Mouse (Mus musculus) embryo, embryonic 11.5 days (tissue): ENCODE results near the gene Hist2h3b.
"Not testable (repeated sequence)": the region's sequence is repeated elsewhere in the genome, so short reads cannot be mapped to it uniquely, and the experiment has no call there.

Source experiments
- DNase-seq: peaks from one replicate; pipeline ENCODE4 v3.0.0-alpha.2; 2012; ENCODE audit warnings: low read depth, low spot score

Gene Hist2h3b

GRCm38 (mm10) chr3:96268051-96268775 lies at the start of gene Hist2h3b:
Hist2h3b (plus strand) TSS chr3:96268654.
- DNase-seq: peak; percentile 78

- DNase-seq: no peak
Measured at GRCm38 (mm10) chr3:96219191-96219641, 49.2 kb upstream of the Hist2h3b start.

GRCm38 (mm10) chr3:96219661-96220130 lies 48.8 kb upstream of the Hist2h3b start, which contains the start of the genes Bola1 and Hist2h2ab:
Bola1 (minus strand) TSS chr3:96219709.
Hist2h2ab (plus strand) TSS chr3:96219865.
- DNase-seq: no peak

- not testable (repeated sequence) for DNase-seq
Measured at GRCm38 (mm10) chr3:96220131-96220764, 48.2 kb upstream of the Hist2h3b start.

- DNase-seq: peak; percentile 85
Measured at GRCm38 (mm10) chr3:96220765-96221639, 47.5 kb upstream of the Hist2h3b start, which contains the start of the genes Hist2h2ac and Hist2h2be. Hist2h2ac (minus strand) TSS chr3:96220880. Hist2h2be (plus strand) TSS chr3:96221119.

GRCm38 (mm10) chr3:96221640-96222038 lies 46.8 kb upstream of the Hist2h3b start:
- no peak for DNase-seq

- no peak for DNase-seq
Measured at GRCm38 (mm10) chr3:96222774-96223173, 45.7 kb upstream of the Hist2h3b start.

GRCm38 (mm10) chr3:96225421-96225820 lies 43.0 kb upstream of the Hist2h3b start:
- no peak for DNase-seq

GRCm38 (mm10) chr3:96226695-96227648 lies 41.5 kb upstream of the Hist2h3b start:
- no peak for DNase-seq

- DNase-seq: no peak
Measured at GRCm38 (mm10) chr3:96228828-96229227, 39.6 kb upstream of the Hist2h3b start.

- no peak for DNase-seq
Measured at GRCm38 (mm10) chr3:96230404-96230803, 38.0 kb upstream of the Hist2h3b start.

- DNase-seq: no peak
Measured at GRCm38 (mm10) chr3:96230910-96231757, 37.3 kb upstream of the Hist2h3b start.

- DNase-seq: no peak
Measured at GRCm38 (mm10) chr3:96231758-96232120, 36.7 kb upstream of the Hist2h3b start.

- DNase-seq: no peak
Measured at GRCm38 (mm10) chr3:96234914-96235313, 33.5 kb upstream of the Hist2h3b start.

GRCm38 (mm10) chr3:96235836-96236235 lies 32.6 kb upstream of the Hist2h3b start:
- no peak for DNase-seq

- DNase-seq: no peak
Measured at GRCm38 (mm10) chr3:96236834-96237334, 31.6 kb upstream of the Hist2h3b start.

GRCm38 (mm10) chr3:96237335-96237903 lies 31.0 kb upstream of the Hist2h3b start:
- no peak for DNase-seq

GRCm38 (mm10) chr3:96237904-96238511 lies 30.4 kb upstream of the Hist2h3b start:
- DNase-seq: no peak
